ENCODE assay signal across 11 mouse cellular contexts in the genomic region with DNA sequence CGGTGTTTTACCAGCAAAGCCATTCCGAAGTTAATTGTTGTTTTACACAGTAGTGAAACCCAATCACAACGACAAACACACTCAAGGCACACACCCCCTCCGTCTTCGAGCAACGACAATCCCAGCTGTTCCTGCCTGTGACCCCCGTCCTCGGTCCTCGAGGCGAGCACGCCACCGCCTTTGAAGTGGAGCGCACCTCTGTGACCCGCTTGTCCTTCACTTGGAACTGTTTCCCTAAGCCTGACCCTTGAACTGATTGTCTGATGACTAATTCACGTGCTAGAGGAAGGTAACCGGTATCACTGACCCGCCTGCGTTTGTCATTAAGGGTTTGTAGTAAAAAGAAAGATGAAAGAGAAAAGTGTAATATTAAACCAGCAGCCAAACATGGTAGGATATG.
DNase-seq lines count a peak whose midpoint lies in the region; ATAC-seq and TF ChIP-seq lines count a peak whose summit lies in the region.
"Had no signal": no experiment of that assay in that cellular context is flagged by ENCODE, and none has a peak within 500 bp of the region (broad histone marks: within the 10 kb centered on the region; RNA-seq: fewer than 3 reads in every experiment).

No protein-coding gene starts in this region.

- no peak for ATAC-seq in intestine, embryonic 15.5 days
- no peak for ATAC-seq in liver, embryonic 13.5 days (ENCODE audit: low read depth)
- no peak for ATAC-seq in forebrain, embryonic 13.5 days

- no peaks in the 10 kb centered on the region for H3K36me3 ChIP-seq in intestine, embryonic 15.5 days
- H3K36me3 ChIP-seq in liver, embryonic 13.5 days, result no peaks in the 10 kb centered on the region
- no peaks in the 10 kb centered on the region for H3K36me3 ChIP-seq in forebrain, embryonic 13.5 days (ENCODE audit: poor library complexity, severe bottlenecking)
- H3K36me3 ChIP-seq: heart, embryonic 13.5 days had no signal

- no peaks in the 10 kb centered on the region for H3K9me3 ChIP-seq in intestine, embryonic 15.5 days
- no peaks in the 10 kb centered on the region for H3K9me3 ChIP-seq in liver, embryonic 13.5 days (replicated peaks)
- H3K9me3 ChIP-seq in forebrain, embryonic 13.5 days (replicated peaks), result no peaks in the 10 kb centered on the region
- H3K9me3 ChIP-seq: heart, embryonic 13.5 days had no signal

- DNase-seq in lung, adult 2 months, result peak; percentile 2
- no peak for DNase-seq in lung, postnatal 4 days
- peak; percentile 51 for DNase-seq in embryo, embryonic 11 days
- no peak for DNase-seq in liver, embryonic 13.5 days
- no peak for DNase-seq in left cerebral cortex, postnatal 10 days (ENCODE audit: extremely low spot score in 1 of 2, low spot score in 2 of 2)
- DNase-seq in thymus, postnatal 10 days (ENCODE audit: low spot score in 2 of 2), result no peak
- DNase-seq: thymus, postnatal 36 days had no signal

- H3K4me3 ChIP-seq in lung, adult 2 months (replicated peaks; ENCODE audit: extremely low read depth, low read depth, low read length), result no peak overlapping the region
- H3K4me3 ChIP-seq in intestine, embryonic 15.5 days (replicated peaks), result no peak overlapping the region
- H3K4me3 ChIP-seq in liver, embryonic 13.5 days (replicated peaks), result no peak overlapping the region
- H3K4me3 ChIP-seq in forebrain, embryonic 13.5 days, result no peak overlapping the region
- H3K4me3 ChIP-seq: heart, embryonic 13.5 days; myocyte had no signal

- 42% methylated on average over 18 of the region's 18 CpGs for WGBS in lung, adult 2 months
- 48% methylated on average over 18 of the region's 18 CpGs for WGBS in intestine, embryonic 15.5 days
- 58% methylated on average over 18 of the region's 18 CpGs for WGBS in liver, embryonic 13.5 days (ENCODE audit: insufficient replicate concordance)
- WGBS in forebrain, embryonic 13.5 days, result 61% methylated on average over 18 of the region's 18 CpGs

- TF ChIP-seq CTCF in lung, adult 2 months (IDR thresholded peaks at IDR 0.05; ENCODE audit: insufficient read depth, low read length), result no peak

- H3K9ac ChIP-seq in intestine, embryonic 15.5 days, result no peak overlapping the region
- no peak overlapping the region for H3K9ac ChIP-seq in liver, embryonic 13.5 days
- H3K9ac ChIP-seq in forebrain, embryonic 13.5 days, result no peak overlapping the region
- H3K9ac ChIP-seq: heart, embryonic 13.5 days had no signal

- intact Hi-C loops in left cerebral cortex, postnatal 10 days (cut with DNase I), result no loop called here

- H3K4me2 ChIP-seq in intestine, embryonic 15.5 days (replicated peaks), result peak overlapping the region; percentile 31; the same call in 1 of the 2 replicates
- 0 out of 2 replicates have a peak overlapping the region, but pooled peaks have one; percentile 2 for H3K4me2 ChIP-seq in liver, embryonic 13.5 days
- no peak overlapping the region for H3K4me2 ChIP-seq in forebrain, embryonic 13.5 days
- H3K4me2 ChIP-seq: heart, embryonic 13.5 days had no signal

- H3K4me1 ChIP-seq in lung, adult 2 months (ENCODE audit: control insufficient read depth, insufficient read depth, low read length), result no peaks in the 10 kb centered on the region
- no peaks in the 10 kb centered on the region for H3K4me1 ChIP-seq in intestine, embryonic 15.5 days (replicated peaks)
- no peaks in the 10 kb centered on the region for H3K4me1 ChIP-seq in liver, embryonic 13.5 days (replicated peaks)
- no peaks in the 10 kb centered on the region for H3K4me1 ChIP-seq in forebrain, embryonic 13.5 days
- H3K4me1 ChIP-seq: heart, embryonic 13.5 days had no signal

- no peaks in the 10 kb centered on the region for H3K27me3 ChIP-seq in intestine, embryonic 15.5 days (replicated peaks)
- no peaks in the 10 kb centered on the region for H3K27me3 ChIP-seq in liver, embryonic 13.5 days
- H3K27me3 ChIP-seq in forebrain, embryonic 13.5 days, result peaks cover 17% of the 10 kb centered on the region
- H3K27me3 ChIP-seq: heart, embryonic 13.5 days had no signal

- no peak overlapping the region for H3K27ac ChIP-seq in intestine, embryonic 15.5 days
- H3K27ac ChIP-seq in liver, embryonic 13.5 days, result no peak overlapping the region
- no peak overlapping the region for H3K27ac ChIP-seq in forebrain, embryonic 13.5 days
- H3K27ac ChIP-seq: heart, embryonic 13.5 days had no signal

- TF ChIP-seq POLR2A in lung, adult 2 months (IDR thresholded peaks at IDR 0.05; ENCODE audit: borderline replicate concordance, extremely low read depth, low read depth, low read length), result no peak

Comparison
In these comparisons a context has a peak if more than half of its experiments do, and no peak if none do; other contexts are left out.
1. DNase-seq: peak in lung, adult 2 months (single experiment) and embryo, embryonic 11 days (single experiment); none in lung, postnatal 4 days (0 of 2), liver, embryonic 13.5 days (single experiment), left cerebral cortex, postnatal 10 days (0 of 2) and thymus, postnatal 10 days (0 of 2).